11 mouse cellular contexts compared by ENCODE assay signal in genomic region chr9:83434489-83434888, GRCm38 (mm10). TPM values are rescaled to one million over a fixed set of nuclear protein-coding genes. Genes with fewer than 3 reads are reported as not detected.
DNase-seq lines count a peak whose midpoint lies in the region.
"Had no signal": no experiment of that assay in that cellular context is flagged by ENCODE, and none has a peak within 500 bp of the region (broad histone marks: within the 10 kb centered on the region; RNA-seq: fewer than 3 reads in every experiment).

No protein-coding gene starts in this region.

- intact Hi-C loops in heart, postnatal 36 days (cut with DNase I) = no loop called here
- intact Hi-C loops in left cerebral cortex, postnatal 36 days (cut with DNase I) = no loop called here

- DNase-seq in heart, adult 11 months = peak; percentile 82
- no peak for DNase-seq in heart, postnatal 36 days
- peak; percentile 61 for DNase-seq in right cerebral cortex, adult 18-20 months
- DNase-seq in right cerebral cortex, postnatal 4 days = no peak
- peak; percentile 19 to 33 for DNase-seq in left cerebral cortex, postnatal 36 days (ENCODE audit: low spot score in 2 of 2)
- DNase-seq in telencephalon, adult 2 months (ENCODE audit: low read depth, low spot score) = peak; percentile 55
- DNase-seq in lung, postnatal 36 days = no peak
- no peak for DNase-seq in kidney, adult 9 months
- DNase-seq: heart, postnatal 4 days; kidney, postnatal 4 days; liver had no signal

RNA-seq across cellular contexts. Expression of gene Lca5, which starts 6.4 kb away (rescaled TPM):
- total RNA-seq in heart, postnatal 36 days (2021) = 1 to 10 TPM; 3.8 TPM
- 10 to 100 TPM; 17.9 to 18.6 TPM for total RNA-seq in left cerebral cortex, postnatal 36 days (2021)

Comparison
In these comparisons a context has a peak if more than half of its experiments do, and no peak if none do; other contexts are left out.
1. DNase-seq: peak in heart, adult 11 months (single experiment), right cerebral cortex, adult 18-20 months (single experiment), left cerebral cortex, postnatal 36 days (2 of 2) and telencephalon, adult 2 months (single experiment); none in heart, postnatal 36 days (0 of 2), right cerebral cortex, postnatal 4 days (single experiment), lung, postnatal 36 days (single experiment) and kidney, adult 9 months (single experiment).